Mouse (Mus musculus): Measurements from ENCODE around the gene Dhx38. TPM values are rescaled to one million over a fixed set of nuclear protein-coding genes. Genes with fewer than 3 reads are reported as not detected.

Dhx38 gene
- total RNA-seq (2021), result 10 to 100 TPM; 24.9 to 26.9 TPM

DNA sequence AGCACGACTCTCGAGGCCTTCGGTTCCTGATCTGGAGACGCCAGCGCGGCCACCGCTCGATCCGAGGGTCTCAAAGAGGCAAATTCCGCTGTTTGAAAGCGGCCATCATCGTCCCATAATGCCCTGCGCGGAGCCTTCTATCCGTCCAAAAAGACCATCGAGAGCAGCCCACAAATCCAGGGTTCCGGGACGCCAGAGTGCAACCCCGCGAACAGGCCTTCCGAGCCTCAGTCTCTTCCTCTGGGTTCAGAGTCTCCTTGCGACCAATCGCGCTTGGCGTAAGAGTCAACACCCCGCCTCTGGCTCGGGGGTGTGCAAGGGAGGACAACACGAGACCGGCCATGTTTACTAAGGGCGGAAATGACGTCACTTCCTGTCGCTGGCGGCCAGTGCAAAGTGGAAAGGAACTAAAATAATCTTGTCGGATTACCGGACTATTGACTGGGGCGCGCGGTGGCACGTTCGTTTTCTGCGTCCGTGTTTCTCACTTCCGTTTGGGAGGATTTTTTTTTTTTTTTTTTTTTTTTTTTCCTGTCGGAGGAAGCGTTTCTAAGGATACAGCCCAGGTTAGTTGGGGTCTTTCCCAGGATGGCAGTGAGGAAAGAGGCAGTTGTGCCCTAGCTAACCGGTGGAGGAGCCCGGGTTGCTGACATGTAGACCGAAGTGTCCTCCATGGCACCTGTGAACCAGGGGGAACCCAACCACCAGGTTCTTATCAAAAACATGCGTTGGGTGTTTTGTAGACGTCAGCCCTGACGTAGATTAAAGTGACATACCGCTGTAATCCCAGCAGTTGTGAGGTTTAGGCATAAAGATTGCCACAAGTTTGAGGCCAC lies at the start of gene Dhx38, which contains the start of gene Txnl4b:
Gene Dhx38 (minus strand): TSS at position 364 of the 836 bp plus-strand sequence.
Gene Txnl4b (plus strand): TSS at position 395 of the 836 bp plus-strand sequence.
- peak; percentile 94 to 97 for DNase-seq (ENCODE audit: extremely low spot score in 1 of 2, low spot score in 1 of 2)

DNA sequence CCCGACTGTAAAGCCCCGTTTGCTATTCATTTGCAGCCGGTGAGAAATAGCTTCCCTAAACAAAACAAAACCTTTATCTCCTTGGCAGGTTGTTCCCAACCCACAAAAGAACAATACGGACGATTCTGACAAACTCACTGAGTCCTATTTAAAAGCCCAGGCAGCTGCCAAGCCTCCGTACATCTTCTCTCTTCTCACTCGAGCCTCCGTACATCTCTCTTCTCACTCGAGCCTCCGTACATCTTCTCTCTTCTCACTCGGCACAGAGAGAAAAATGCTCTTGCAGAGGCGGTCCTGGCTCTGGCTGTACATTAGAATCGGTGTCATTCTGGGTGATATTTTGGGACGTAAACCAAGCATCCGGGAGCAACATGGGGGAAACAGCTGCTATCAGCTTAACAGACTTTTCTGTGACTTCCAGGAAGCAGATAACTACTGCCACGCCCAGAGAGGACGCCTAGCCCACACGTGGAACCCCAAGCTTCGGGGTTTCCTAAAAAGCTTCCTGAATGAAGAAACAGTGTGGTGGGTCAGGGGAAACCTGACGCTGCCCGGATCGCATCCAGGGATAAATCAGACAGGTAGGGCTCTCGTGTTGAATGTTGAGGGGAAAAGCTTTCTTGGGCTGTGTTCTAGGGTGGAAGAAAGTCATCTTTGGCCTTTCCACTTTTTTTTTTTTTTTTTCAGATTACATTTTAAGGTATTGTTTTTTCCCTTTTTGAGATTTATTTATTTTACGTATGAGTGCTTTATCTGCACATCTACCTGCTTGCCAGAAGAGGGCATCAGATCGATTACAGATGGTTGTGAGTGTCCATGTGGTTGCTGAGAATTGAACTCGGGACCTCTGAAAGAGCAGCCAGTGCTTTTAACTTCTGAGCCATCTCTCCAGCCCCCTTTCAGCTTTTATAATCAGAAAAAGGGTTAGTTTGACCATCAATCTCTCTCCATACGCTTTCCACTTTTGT lies 48.9 kb upstream of the Dhx38 start, which contains the start of gene Pkd1l3:
Gene Pkd1l3 (plus strand): TSS at position 275 of the 968 bp plus-strand sequence.
- DNase-seq (ENCODE audit: extremely low spot score in 1 of 2, low spot score in 1 of 2), result no peak

GRCm38 (mm10) chr8:109609153-109609502 lies 43.5 kb upstream of the Dhx38 start:
- DNase-seq (ENCODE audit: extremely low spot score in 1 of 2, low spot score in 1 of 2), result no peak

DNA sequence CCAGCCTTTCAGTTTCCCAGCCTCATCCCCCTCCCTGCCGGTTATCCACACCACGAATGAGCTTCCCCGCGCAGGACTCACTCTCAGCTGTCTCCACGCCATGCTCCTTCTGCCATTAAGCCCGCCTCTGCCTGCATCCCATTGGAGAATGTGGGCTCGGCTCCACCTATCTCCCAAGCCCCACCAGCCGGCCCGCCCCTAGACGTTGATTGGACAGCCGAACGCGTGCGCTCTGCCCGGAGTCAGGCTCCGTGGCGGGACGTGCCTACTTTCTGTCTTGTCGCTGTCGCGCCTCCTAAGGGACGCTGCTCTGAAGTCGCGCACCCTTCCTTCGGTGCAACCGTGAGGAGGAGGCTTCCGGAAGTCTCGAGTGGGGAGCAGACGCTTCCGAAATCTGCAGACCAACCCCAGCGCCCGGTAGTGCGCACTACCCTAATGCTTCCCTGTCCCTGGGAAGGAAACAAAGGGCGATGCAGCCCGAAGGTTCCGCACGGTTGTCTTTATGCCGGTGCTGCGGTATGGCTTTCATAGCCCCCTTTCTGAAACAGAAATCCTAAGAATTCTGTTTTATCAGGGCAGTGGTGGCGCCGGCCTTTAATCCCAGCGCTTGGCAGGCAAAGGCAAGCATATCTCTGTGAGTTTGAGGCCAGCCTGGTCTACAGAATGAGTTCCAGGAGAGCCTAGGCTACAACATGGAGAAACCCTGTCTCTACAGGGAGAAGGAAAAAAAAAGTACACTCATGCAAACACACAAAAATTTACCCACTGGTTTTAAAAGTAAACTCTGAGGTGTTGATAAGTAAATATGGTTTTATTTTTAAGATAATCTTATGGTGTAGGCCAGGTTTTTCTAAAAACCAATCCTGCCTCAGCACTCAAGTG lies 42.9 kb upstream of the Dhx38 start, which contains the start of gene Dhodh:
Gene Dhodh (minus strand): TSS at position 403 of the 882 bp plus-strand sequence.
- peak; percentile 87 to 95 for DNase-seq (ENCODE audit: extremely low spot score in 1 of 2, low spot score in 1 of 2)

DNA sequence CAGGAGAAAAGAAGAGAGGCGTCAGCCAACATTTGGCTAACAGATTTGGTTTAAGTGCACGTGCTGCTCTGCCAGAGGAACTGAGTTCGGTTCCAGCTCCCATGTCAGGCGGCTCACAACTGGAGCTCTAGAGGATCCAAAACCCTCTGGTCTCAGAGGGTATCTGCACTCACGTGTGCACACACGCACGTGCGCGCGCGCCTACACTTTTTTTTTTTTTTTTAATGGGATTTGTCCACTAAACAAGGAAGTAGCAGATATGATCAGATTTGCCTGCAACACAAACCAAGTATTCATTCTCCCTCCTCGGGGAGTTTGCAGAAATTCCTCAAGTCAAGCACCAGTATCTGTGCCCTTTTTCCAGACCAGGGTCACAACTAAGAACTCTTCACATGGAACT lies 42.0 kb upstream of the Dhx38 start:
- no peak for DNase-seq (ENCODE audit: extremely low spot score in 1 of 2, low spot score in 1 of 2)

GRCm38 (mm10) chr8:109606725-109607124 lies 41.1 kb upstream of the Dhx38 start:
- no peak for DNase-seq (ENCODE audit: extremely low spot score in 1 of 2, low spot score in 1 of 2)

DNA sequence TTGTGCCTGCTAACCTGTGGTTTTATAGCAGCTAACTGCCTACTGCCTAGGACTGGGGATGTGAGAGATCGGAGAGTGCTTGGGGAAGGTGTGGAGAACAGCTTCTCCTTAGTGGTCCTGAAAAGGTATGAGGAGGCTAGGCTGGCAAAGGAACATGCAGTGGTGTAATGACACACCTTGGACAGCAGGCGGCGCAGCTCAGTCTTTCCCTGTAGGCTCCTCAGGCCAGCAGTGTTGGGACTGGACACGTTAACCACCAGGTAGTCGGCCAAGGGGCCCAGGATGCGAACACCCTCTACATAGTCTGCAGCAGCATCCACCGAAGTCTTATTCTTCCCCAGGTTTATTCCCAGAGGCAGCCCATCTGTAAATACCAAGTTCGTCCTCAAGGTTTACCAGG lies 30.2 kb upstream of the Dhx38 start:
- DNase-seq (ENCODE audit: extremely low spot score in 1 of 2, low spot score in 1 of 2), result peak in 1 of 2 experiments; percentile 68

- DNase-seq (ENCODE audit: extremely low spot score in 1 of 2, low spot score in 1 of 2), result no peak
Observed at GRCm38 (mm10) chr8:109593117-109593788, 27.6 kb upstream of the Dhx38 start.

- DNase-seq (ENCODE audit: extremely low spot score in 1 of 2, low spot score in 1 of 2), result no peak
Observed at GRCm38 (mm10) chr8:109592164-109592563, 26.5 kb upstream of the Dhx38 start.

DNA sequence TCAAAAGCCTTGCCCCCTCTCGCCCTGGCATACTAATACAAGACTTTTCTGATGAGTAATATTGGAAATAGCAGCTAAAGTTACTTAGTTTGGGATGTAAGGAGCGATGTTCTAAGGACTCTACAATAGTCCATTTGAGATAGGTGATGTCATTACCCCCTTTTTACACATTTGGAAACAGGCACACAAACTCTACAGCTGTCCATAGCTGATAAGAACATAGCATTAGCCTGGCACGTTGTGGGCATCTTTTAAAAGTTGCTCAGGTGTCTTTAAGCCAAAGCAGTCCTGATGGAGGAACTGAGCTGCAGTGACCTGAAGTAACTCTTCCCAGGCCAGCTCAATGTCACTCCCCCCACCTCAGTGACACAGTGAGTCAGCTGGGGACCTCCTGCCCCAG lies 25.7 kb upstream of the Dhx38 start:
- DNase-seq (ENCODE audit: extremely low spot score in 1 of 2, low spot score in 1 of 2), result no peak

DNA sequence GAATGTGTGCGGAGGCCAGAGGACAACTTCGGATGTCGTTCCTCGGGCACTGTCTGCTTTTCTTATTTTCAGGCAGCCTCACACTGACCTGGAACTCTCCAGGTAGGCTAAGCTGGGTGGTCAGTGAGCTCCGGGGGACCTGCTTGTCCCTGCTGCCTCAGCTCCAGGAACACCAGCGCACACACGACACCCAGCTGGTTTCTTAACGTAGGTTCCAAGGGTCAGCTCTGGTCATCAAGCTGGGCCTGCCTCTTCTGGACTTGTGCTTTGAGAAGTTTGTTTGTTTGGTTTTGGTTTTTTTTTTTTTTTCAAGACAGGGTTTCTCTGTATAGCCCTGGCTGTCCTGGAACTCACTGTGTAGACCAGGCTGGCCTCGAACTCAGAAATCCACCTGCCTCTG lies 25.2 kb upstream of the Dhx38 start:
- no peak for DNase-seq (ENCODE audit: extremely low spot score in 1 of 2, low spot score in 1 of 2)

GRCm38 (mm10) chr8:109586972-109587504 lies 21.4 kb upstream of the Dhx38 start:
- no peak for DNase-seq (ENCODE audit: extremely low spot score in 1 of 2, low spot score in 1 of 2)

GRCm38 (mm10) chr8:109585652-109586051 lies 20.0 kb upstream of the Dhx38 start:
- no peak for DNase-seq (ENCODE audit: extremely low spot score in 1 of 2, low spot score in 1 of 2)

- DNase-seq (ENCODE audit: extremely low spot score in 1 of 2, low spot score in 1 of 2), result no peak
Observed at GRCm38 (mm10) chr8:109584830-109585229, 19.2 kb upstream of the Dhx38 start.

GRCm38 (mm10) chr8:109584293-109584692 lies 18.6 kb upstream of the Dhx38 start:
- no peak for DNase-seq (ENCODE audit: extremely low spot score in 1 of 2, low spot score in 1 of 2)

DNA sequence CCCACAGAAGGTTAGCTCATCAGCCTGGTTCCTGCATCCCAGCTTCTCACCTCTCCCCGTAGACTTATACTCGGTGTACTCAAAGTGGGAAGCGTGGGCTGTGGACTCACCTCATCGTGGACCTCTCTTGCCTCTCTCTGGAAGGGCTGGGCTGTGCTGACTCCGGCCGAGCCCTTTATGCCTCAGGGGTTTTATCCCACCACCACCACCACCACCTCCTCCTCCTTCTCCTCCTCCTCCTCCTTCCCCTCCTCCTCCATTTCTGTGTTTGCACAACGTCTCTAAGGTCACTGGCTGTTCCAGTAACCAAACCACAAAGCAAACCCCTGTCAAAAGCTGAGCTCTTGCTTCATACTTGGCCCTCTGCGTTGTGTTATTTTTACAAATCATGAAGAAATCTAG lies 13.2 kb upstream of the Dhx38 start, which contains the start of gene Hp:
Gene Hp (minus strand): TSS at position 273 of the 402 bp plus-strand sequence.
- DNase-seq (ENCODE audit: extremely low spot score in 1 of 2, low spot score in 1 of 2), result no peak

DNA sequence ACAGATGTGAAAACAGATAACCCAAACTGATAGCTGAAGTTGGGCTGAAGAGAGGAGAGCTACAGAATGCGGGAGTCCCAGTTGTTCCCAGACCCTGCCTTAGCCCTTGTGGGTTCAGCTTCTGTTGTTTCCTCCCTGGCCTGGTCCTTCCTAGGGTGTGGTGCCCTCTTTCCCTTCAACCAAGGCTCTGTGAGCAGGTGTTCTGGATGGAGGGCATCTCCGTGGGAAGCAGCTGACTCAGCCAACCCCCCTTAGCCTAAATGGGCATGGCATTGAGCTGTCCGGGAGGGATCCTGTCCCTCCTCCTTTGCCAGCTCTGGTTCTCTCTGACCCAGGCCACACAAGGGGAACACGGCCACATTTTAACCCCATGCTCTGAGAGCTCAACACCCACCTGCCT lies 10.7 kb upstream of the Dhx38 start:
- DNase-seq (ENCODE audit: extremely low spot score in 1 of 2, low spot score in 1 of 2), result no peak

- no peak for DNase-seq (ENCODE audit: extremely low spot score in 1 of 2, low spot score in 1 of 2)
Observed at GRCm38 (mm10) chr8:109571139-109571538, 5.5 kb upstream of the Dhx38 start.

DNA sequence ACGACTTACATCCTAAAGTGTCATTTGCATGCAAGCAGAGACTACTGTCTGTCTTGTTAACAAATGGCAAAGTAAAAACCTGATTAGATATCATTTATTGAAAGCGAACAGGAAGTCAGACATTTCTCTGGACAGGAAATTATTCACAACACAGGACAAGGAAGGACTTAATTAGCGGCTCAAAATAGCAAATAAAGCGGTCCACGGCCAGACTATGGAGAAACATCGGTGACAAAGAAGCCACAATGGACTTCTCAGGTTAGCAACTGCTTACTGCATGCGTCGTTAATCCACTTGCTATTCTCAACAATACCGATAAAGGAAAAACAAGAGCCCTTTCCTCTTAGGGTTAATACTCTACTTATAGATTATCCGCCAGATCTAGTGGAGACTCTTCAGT lies 895 bp downstream of the Dhx38 start:
- DNase-seq (ENCODE audit: extremely low spot score in 1 of 2, low spot score in 1 of 2), result no peak
